Mouse (Mus musculus) CH12.LX (cell line): ENCODE measurements around the gene Nbas. TPM values are rescaled to one million over a fixed set of nuclear protein-coding genes. Genes with fewer than 3 reads are reported as not detected.
A peak's percentile ranks its signal among the peaks of the same experiment; 100 is the strongest.

Experiments used
- DNase-seq: peaks from one replicate; pipeline ENCODE4 v3.0.0-alpha.2; 2013; ENCODE audit errors: extremely low read depth
- H3K27ac ChIP-seq: 2 replicates; pipeline ENCODE4 v1.5.1; 2012; ENCODE audit warnings: low read depth, mild to moderate bottlenecking, control low read depth, moderate library complexity; ENCODE audit not compliant: insufficient read depth
- H3K27me3 ChIP-seq: replicated peaks from 2 replicates; pipeline ENCODE3; 2012; ENCODE audit warnings: inconsistent platforms
- H3K36me3 ChIP-seq, 2 experiments: replicated peaks in 1 of 2; 2 replicates each; pipeline versions ENCODE3 to v1.6.1; 2012; ENCODE audit warnings: inconsistent platforms in 1 of 2, low read length in 1 of 2, mild to moderate bottlenecking in 1 of 2, mixed read lengths in 1 of 2, moderate library complexity in 1 of 2; ENCODE audit not compliant: control insufficient read depth in 1 of 2, insufficient read depth in 1 of 2
- H3K4me1 ChIP-seq, 2 experiments: 2 replicates each; pipeline ENCODE4 v1.6.1; 2012; ENCODE audit warnings: inconsistent platforms in 1 of 2, moderate library complexity in 1 of 2; ENCODE audit not compliant: insufficient read depth in 2 of 2, control insufficient read depth in 1 of 2
- H3K4me2 ChIP-seq: 2 replicates; pipeline ENCODE4 v1.6.1; 2012; ENCODE audit warnings: low read depth, mild to moderate bottlenecking, control low read depth; ENCODE audit not compliant: poor library complexity, insufficient read depth, severe bottlenecking
- H3K4me3 ChIP-seq, 3 experiments: fragments of 150-350 bp in 1 of 3; sonication (generic) in 1 of 3; replicated peaks in 1 of 3; 2 replicates each; pipeline versions ENCODE3 to v1.5.1; 2011 to 2012; ENCODE audit warnings: low read depth in 2 of 3, low read length in 2 of 3, mild to moderate bottlenecking in 2 of 3, moderate library complexity in 2 of 3, control low read depth in 1 of 3, improper control_type of control experiment in 1 of 3, inconsistent platforms in 1 of 3, mixed read lengths in 1 of 3; ENCODE audit not compliant: poor library complexity in 1 of 3
- H3K79me2 ChIP-seq: replicated peaks from 2 replicates; pipeline ENCODE4 v1.6.1; 2012; ENCODE audit warnings: mild to moderate bottlenecking, moderate library complexity; ENCODE audit not compliant: control insufficient read depth, poor library complexity, insufficient read depth, severe bottlenecking; ENCODE audit errors: extremely low read depth
- H3K9ac ChIP-seq: 2 replicates; pipeline ENCODE4 v1.6.1; 2012; ENCODE audit warnings: low read depth, mild to moderate bottlenecking, control low read depth, moderate library complexity; ENCODE audit not compliant: insufficient read depth
- H3K9me3 ChIP-seq: replicated peaks from 2 replicates; pipeline ENCODE3; 2012; ENCODE audit warnings: low read length, inconsistent platforms, mixed read lengths
- BHLHE40 ChIP-seq: IDR thresholded peaks from 2 replicates; pipeline ENCODE4 v1.6.1; 2011; ENCODE audit warnings: mild to moderate bottlenecking, low read depth, low read length, improper control_type of control experiment
- CHD1 ChIP-seq: IDR thresholded peaks from 2 replicates; pipeline ENCODE4 v1.6.1; 2012; ENCODE audit warnings: low read depth, low read length, improper control_type of control experiment, inconsistent platforms
- E2F4 ChIP-seq: IDR thresholded peaks from 2 replicates; pipeline ENCODE4 v1.6.1; 2011; ENCODE audit warnings: low read depth, low read length, improper control_type of control experiment; ENCODE audit not compliant: insufficient replicate concordance
- JUN ChIP-seq: IDR thresholded peaks from 2 replicates; pipeline ENCODE4 v1.6.1; 2011; ENCODE audit warnings: low read depth, mild to moderate bottlenecking, low read length, improper control_type of control experiment, moderate library complexity; ENCODE audit not compliant: insufficient read depth
- MEF2A ChIP-seq: IDR thresholded peaks from 2 replicates; pipeline ENCODE4 v1.6.1; 2014; ENCODE audit warnings: low read depth, mild to moderate bottlenecking, inconsistent platforms, low read length, improper control_type of control experiment, borderline replicate concordance
- NRF1 ChIP-seq: IDR thresholded peaks from 2 replicates; pipeline ENCODE4 v1.6.1; 2014; ENCODE audit warnings: low read depth, mild to moderate bottlenecking, inconsistent platforms, low read length, improper control_type of control experiment, moderate library complexity
- SIN3A ChIP-seq: IDR thresholded peaks from 2 replicates; pipeline ENCODE4 v1.6.1; 2012; ENCODE audit warnings: low read length, improper control_type of control experiment, inconsistent platforms
- TCF12 ChIP-seq: IDR thresholded peaks from 2 replicates; pipeline ENCODE4 v1.6.1; 2014; ENCODE audit warnings: low read depth, mild to moderate bottlenecking, inconsistent platforms, low read length, improper control_type of control experiment
- UBTF ChIP-seq: IDR thresholded peaks from 2 replicates; pipeline ENCODE4 v1.6.1; 2012; ENCODE audit warnings: low read depth, mild to moderate bottlenecking, inconsistent platforms, low read length, improper control_type of control experiment, moderate library complexity
- USF1 ChIP-seq: IDR thresholded peaks from 2 replicates; pipeline ENCODE4 v1.6.1; 2014; ENCODE audit warnings: low read depth, mild to moderate bottlenecking, inconsistent platforms, low read length, improper control_type of control experiment
- ZKSCAN1 ChIP-seq: IDR thresholded peaks from 2 replicates; pipeline ENCODE4 v1.6.1; 2012; ENCODE audit warnings: low read depth, inconsistent platforms, low read length, improper control_type of control experiment, borderline replicate concordance
- ZMIZ1 ChIP-seq: IDR thresholded peaks from 2 replicates; pipeline ENCODE4 v1.6.1; 2012; ENCODE audit warnings: low read depth, mild to moderate bottlenecking, inconsistent platforms, low read length, improper control_type of control experiment
- dilution Hi-C: fragments of 300-500 bp; cut with MboI; formaldehyde crosslinking; loops from 2 replicates; pipeline ENCODE4 v1.14.3; 2020; ENCODE audit warnings: low sequenced_read_pairs; ENCODE audit not compliant: extremely low pct_unique_long_range_greater_than_20kb, extremely low pct_ligation_motif_present
- in situ Hi-C: fragments of 300-500 bp; cut with MboI; formaldehyde crosslinking; loops from 3 replicates; pipeline ENCODE4 v1.14.3; 2019; ENCODE audit warnings: low sequenced_read_pairs, low pct_ligation_motif_present, low pct_unique_long_range_greater_than_20kb, mixed read lengths
- polyA plus RNA-seq: library from polyadenylated mRNA; unstranded; fragments of >175 nt; gene quantifications from 2 replicates; pipeline ENCODE4 v1.2.1, GENCODE M21; 2012; ENCODE audit warnings: low read depth; ENCODE audit not compliant: insufficient read length
- total RNA-seq, 2 experiments: library from RNA; depleted of rRNA; stranded (reverse); fragments of 300-350 nt in 1 of 2; fragments of >200 nt in 1 of 2; gene quantifications; 2 replicates each; pipeline ENCODE4 v1.2.3; 2012 to 2014

Gene Nbas
- total and polyA plus RNA-seq, 3 experiments: 16.9 to 51.6 (median 22.1) TPM

GRCm38 (mm10) chr12:13563646-13564289 is 294.8 kb downstream of the Nbas start (continued):
- no peak for TF ChIP-seq NRF1
- TF ChIP-seq SIN3A: peak; percentile 52; the same call in 1 of the 2 replicates
- TF ChIP-seq ZKSCAN1: no peak
- TF ChIP-seq MEF2A: peak; percentile 59; the same call in 1 of the 2 replicates
- peak; percentile 66 for TF ChIP-seq TCF12
- peak; percentile 66; the same call in 1 of the 2 replicates for TF ChIP-seq CHD1
- no peak for TF ChIP-seq ZMIZ1

GRCm38 (mm10) chr12:13564330-13564729 is 295.4 kb downstream of the Nbas start:
- Histone ChIP-seq H3K27me3 (no peaks in the 10 kb centered on the region), H3K27ac (no peak overlapping the region), H3K9ac (no peak overlapping the region), H3K79me2 (no peaks in the 10 kb centered on the region)
- dilution Hi-C loops: no loop called here
- in situ Hi-C loops: no loop called here
- TF ChIP-seq E2F4: no peak
- TF ChIP-seq, all 38 proteins: peak for 0
- Histone ChIP-seq H3K4me1 (peaks cover 8 to 34% of the 10 kb centered on the region in 2 experiments; a peak in 3 of 4 replicates), H3K4me3 (no peak overlapping the region), H3K4me2 (no peak overlapping the region), H3K36me3 (peaks cover 16 to 49% of the 10 kb centered on the region in 2 experiments), H3K9me3 (no peaks in the 10 kb centered on the region)
- DNase-seq: no peak

- TF ChIP-seq JUN (no peak), UBTF (no peak), BHLHE40 (no peak), USF1 (no peak)
- Histone ChIP-seq H3K4me3 (no peak overlapping the region), H3K4me2 (no peak overlapping the region), H3K27me3 (no peaks in the 10 kb centered on the region), H3K36me3 (peaks cover 7 to 32% of the 10 kb centered on the region in 2 experiments), H3K4me1 (peaks cover 8 to 28% of the 10 kb centered on the region in 2 experiments; a peak in 3 of 4 replicates), H3K79me2 (no peaks in the 10 kb centered on the region), H3K9me3 (no peaks in the 10 kb centered on the region), H3K9ac (no peak overlapping the region), H3K27ac (no peak overlapping the region)
- no peak for DNase-seq
- dilution Hi-C loops: no loop called here
- in situ Hi-C loops: no loop called here
Observed at GRCm38 (mm10) chr12:13566421-13566820, 297.5 kb downstream of the Nbas start.
